Mouse (Mus musculus) stomach, embryonic 14.5 days (tissue): ENCODE data around the gene Zdhhc20. TPM values are rescaled to one million over a fixed set of nuclear protein-coding genes. Genes with fewer than 3 reads are reported as not detected.

Experiments used
- ATAC-seq: fragments of 200-750 bp; cut with Nextera tagmentation; 2 replicates; pipeline ENCODE4 v1.8.0; 2017; ENCODE audit warnings: low read depth, moderate TSS enrichment; ENCODE audit not compliant: insufficient number of reproducible peaks, insufficient read depth, low FRiP score
- H3K27ac ChIP-seq: fragments of 300-500 bp; sonication (generic); 2 replicates; pipeline ENCODE4 v1.5.1; 2014; ENCODE audit warnings: mild to moderate bottlenecking, low read length, moderate library complexity, mixed read lengths
- H3K27me3 ChIP-seq: fragments of 300-500 bp; sonication (generic); 2 replicates; pipeline ENCODE4 v1.6.1; 2014; ENCODE audit warnings: low read length, control low read depth, mixed read lengths; ENCODE audit not compliant: control insufficient read depth, insufficient read depth
- H3K36me3 ChIP-seq: fragments of 300-500 bp; sonication (generic); 2 replicates; pipeline ENCODE4 v1.6.1; 2014; ENCODE audit warnings: mild to moderate bottlenecking, control low read depth, low read length, moderate library complexity, mixed read lengths; ENCODE audit not compliant: control insufficient read depth, insufficient read depth
- H3K4me1 ChIP-seq: fragments of 300-500 bp; sonication (generic); 2 replicates; pipeline ENCODE4 v1.6.1; 2014; ENCODE audit warnings: low read length, control low read depth, mixed read lengths; ENCODE audit not compliant: control insufficient read depth, insufficient read depth
- H3K4me2 ChIP-seq: fragments of 300-500 bp; sonication (generic); replicated peaks from 2 replicates; pipeline ENCODE4 v1.6.1; 2014; ENCODE audit warnings: low read depth, low read length, control low read depth
- H3K4me3 ChIP-seq: fragments of 300-500 bp; sonication (generic); 2 replicates; pipeline ENCODE4 v1.5.1; 2014; ENCODE audit warnings: low read depth, low read length, control low read depth
- H3K9ac ChIP-seq: fragments of 300-500 bp; sonication (generic); replicated peaks from 2 replicates; pipeline ENCODE4 v1.6.1; 2014; ENCODE audit warnings: low read depth, mild to moderate bottlenecking, control low read depth, low read length, moderate library complexity, mixed read lengths
- H3K9me3 ChIP-seq: fragments of 300-500 bp; sonication (generic); 2 replicates; pipeline ENCODE4 v1.6.1; 2016; ENCODE audit warnings: low read depth, low read length, control low read depth; ENCODE audit not compliant: control insufficient read depth
- WGBS: fragments of 180-500 bp; shearing (Covaris S2); extraction: QIAGEN DNeasy Blood & Tissue Kit; methylation state at CpG from one replicate; pipeline ENCODE4 v1.1.7; 2014; 5-methylcytosine and 5-hydroxymethylcytosine counted together
- polyA plus RNA-seq: library from polyadenylated mRNA; unstranded; fragments of >200 nt; fragmentation: Nextera tagmentation; extraction: Ambion mirVana; gene quantifications from 2 replicates; pipeline ENCODE4 v1.2.1, GENCODE M21; 2014

Zdhhc20 gene
- polyA plus RNA-seq, 1 experiment from 2014 or later, result 75.8 TPM

DNA sequence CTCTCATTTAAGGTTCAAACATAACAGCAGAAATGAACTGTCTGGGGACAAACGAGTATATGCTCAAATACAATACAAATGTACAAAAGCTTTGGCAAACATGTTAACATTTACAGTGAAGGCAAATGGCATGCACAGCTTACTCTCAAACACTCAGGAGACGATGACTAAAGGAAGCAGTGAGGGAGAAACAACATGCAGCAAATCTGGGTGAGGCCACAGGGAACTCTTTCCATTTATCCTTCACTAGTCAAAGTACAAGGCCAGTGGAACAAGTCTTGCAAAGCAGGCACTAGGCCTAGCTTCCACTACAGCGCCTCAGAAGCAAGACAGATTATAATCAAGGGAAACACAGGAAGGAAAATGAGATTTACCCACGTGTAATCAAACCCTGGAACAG is 7.4 kb downstream of the Zdhhc20 start:
- Histone ChIP-seq H3K27ac (peak overlapping the region; percentile 8; the same call in 1 of the 2 replicates), H3K9me3 (no peaks in the 10 kb centered on the region), H3K9ac (no peak overlapping the region), H3K4me2 (no peak overlapping the region), H3K27me3 (no peaks in the 10 kb centered on the region), H3K4me3 (no peak overlapping the region), H3K4me1 (peaks cover 11% of the 10 kb centered on the region; the same call in 1 of the 2 replicates), H3K36me3 (no peaks in the 10 kb centered on the region)
- 46% methylated on average over 4 of the region's 4 CpGs for WGBS
- no peak for ATAC-seq

- H3K36me3 ChIP-seq, result no peaks in the 10 kb centered on the region
- H3K4me3 ChIP-seq, result no peak overlapping the region
- ATAC-seq, result no peak
- no peaks in the 10 kb centered on the region for H3K9me3 ChIP-seq
- H3K4me1 ChIP-seq, result peaks cover 9% of the 10 kb centered on the region; the same call in 1 of the 2 replicates
- H3K27me3 ChIP-seq, result no peaks in the 10 kb centered on the region
- H3K9ac ChIP-seq, result no peak overlapping the region
- WGBS, result 61% methylated on average over 4 of the region's 4 CpGs
- H3K27ac ChIP-seq, result no peak overlapping the region
- no peak overlapping the region for H3K4me2 ChIP-seq
Measured at GRCm38 (mm10) chr14:57881793-57882192, 8.3 kb downstream of the Zdhhc20 start.

DNA sequence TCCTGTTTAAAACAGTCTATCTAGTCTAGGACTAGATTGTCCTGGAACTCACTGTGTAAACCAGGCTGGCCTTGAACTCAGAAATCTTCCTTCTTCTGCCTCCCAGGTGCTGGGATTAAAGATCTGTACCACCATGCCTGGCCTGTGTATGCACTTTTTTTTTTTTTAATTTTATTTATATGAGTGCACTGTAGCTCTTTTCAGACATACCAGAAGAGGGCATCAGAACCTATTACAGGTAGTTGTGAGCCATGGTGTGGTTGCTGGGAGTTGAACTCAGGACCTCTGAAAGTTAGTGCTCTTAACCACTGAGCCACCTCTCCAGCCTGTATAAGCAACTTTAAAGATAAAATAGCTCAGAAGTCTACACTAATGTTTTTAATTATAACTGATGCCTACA is 9.0 kb downstream of the Zdhhc20 start:
- no peak for ATAC-seq

GRCm38 (mm10) chr14:57877921-57878320 is 12.2 kb downstream of the Zdhhc20 start:
- H3K9ac ChIP-seq, result no peak overlapping the region
- H3K27ac ChIP-seq, result no peak overlapping the region
- peaks cover 4% of the 10 kb centered on the region; the same call in 1 of the 2 replicates for H3K36me3 ChIP-seq
- no peaks in the 10 kb centered on the region for H3K9me3 ChIP-seq
- no peak overlapping the region for H3K4me2 ChIP-seq
- WGBS, result 90% methylated on average over 9 of the region's 9 CpGs
- ATAC-seq, result no peak
- H3K4me3 ChIP-seq, result no peak overlapping the region
- no peaks in the 10 kb centered on the region for H3K27me3 ChIP-seq
- H3K4me1 ChIP-seq, result peaks cover 8% of the 10 kb centered on the region; the same call in 1 of the 2 replicates

More for the DNA sequence above, 9.0 kb downstream of the Zdhhc20 start:
- Histone ChIP-seq H3K36me3 (no peaks in the 10 kb centered on the region), H3K27me3 (no peaks in the 10 kb centered on the region), H3K9me3 (no peaks in the 10 kb centered on the region), H3K4me2 (no peak overlapping the region), H3K4me1 (peaks cover 9% of the 10 kb centered on the region; the same call in 1 of the 2 replicates), H3K27ac (no peak overlapping the region), H3K4me3 (no peak overlapping the region), H3K9ac (no peak overlapping the region)

DNA sequence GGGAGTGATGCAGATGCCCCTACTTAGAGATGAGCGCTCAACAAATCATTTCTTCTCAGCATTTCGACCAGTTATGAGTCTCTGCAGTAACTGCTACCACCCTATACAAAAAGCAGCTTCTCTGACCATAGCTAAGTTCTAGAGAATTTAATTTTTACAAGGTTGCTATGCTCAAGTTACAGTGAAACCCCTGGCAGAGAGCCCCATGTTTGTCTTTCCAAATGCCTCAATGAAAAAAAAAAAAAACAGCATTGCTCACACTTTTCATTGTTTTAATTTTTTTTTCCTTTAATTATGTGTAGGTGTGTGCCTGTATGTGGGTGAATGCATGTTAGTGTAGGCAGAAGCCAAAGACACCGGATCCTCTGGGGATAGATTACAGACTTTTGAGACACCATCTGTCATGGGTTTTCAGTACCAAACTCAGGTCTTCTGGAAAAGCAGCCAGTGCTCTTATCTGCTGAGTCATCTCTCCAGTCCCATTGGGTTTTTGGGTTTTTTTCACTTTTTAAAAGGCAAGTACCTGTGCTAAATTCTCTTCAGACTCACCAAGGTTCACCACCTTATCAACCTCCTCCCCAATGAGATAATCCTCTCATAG is 23.3 kb downstream of the Zdhhc20 start:
- H3K9ac ChIP-seq, result no peak overlapping the region
- no peak overlapping the region for H3K4me2 ChIP-seq
- no peak for ATAC-seq
- no peaks in the 10 kb centered on the region for H3K4me1 ChIP-seq
- no peaks in the 10 kb centered on the region for H3K9me3 ChIP-seq
- no peak overlapping the region for H3K27ac ChIP-seq
- 93% methylated on average over 3 of the region's 3 CpGs for WGBS
- H3K27me3 ChIP-seq, result no peaks in the 10 kb centered on the region
- H3K36me3 ChIP-seq, result peaks cover 38% of the 10 kb centered on the region
- no peak overlapping the region for H3K4me3 ChIP-seq

- H3K36me3 ChIP-seq, result peaks cover 38% of the 10 kb centered on the region
- H3K9me3 ChIP-seq, result no peaks in the 10 kb centered on the region
- H3K27me3 ChIP-seq, result no peaks in the 10 kb centered on the region
- ATAC-seq, result no peak
- H3K4me1 ChIP-seq, result no peaks in the 10 kb centered on the region
- H3K4me3 ChIP-seq, result no peak overlapping the region
- whole genome bisulfite sequencing, result 84% methylated on average over 3 of the region's 3 CpGs
- no peak overlapping the region for H3K9ac ChIP-seq
- H3K27ac ChIP-seq, result no peak overlapping the region
- no peak overlapping the region for H3K4me2 ChIP-seq
Measured at GRCm38 (mm10) chr14:57865256-57865655, 24.8 kb downstream of the Zdhhc20 start.

DNA sequence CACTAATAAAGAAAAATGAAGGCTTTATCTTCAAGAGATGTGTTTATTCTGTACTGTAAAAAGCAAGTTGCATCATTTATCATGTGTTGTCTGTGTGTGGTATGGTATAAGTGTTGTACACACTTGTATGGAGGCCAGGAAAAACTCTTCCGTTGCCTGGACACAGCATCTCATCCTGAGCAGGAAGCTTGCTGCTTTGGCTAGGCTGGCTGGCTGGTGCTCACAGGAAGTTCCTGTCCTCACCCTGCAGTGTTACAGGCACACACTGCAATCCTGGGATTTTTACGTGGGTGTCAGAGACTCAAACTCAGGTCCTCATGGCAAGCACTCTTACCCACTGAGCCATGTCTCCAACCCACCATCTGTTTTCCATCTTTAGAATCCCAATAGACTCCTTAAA is 26.9 kb downstream of the Zdhhc20 start:
- no peaks in the 10 kb centered on the region for H3K4me1 ChIP-seq
- no peak for ATAC-seq
- H3K9ac ChIP-seq, result no peak overlapping the region
- 70% methylated on average over 2 of the region's 2 CpGs for WGBS
- H3K27ac ChIP-seq, result no peak overlapping the region
- H3K4me2 ChIP-seq, result no peak overlapping the region
- no peaks in the 10 kb centered on the region for H3K27me3 ChIP-seq
- no peak overlapping the region for H3K4me3 ChIP-seq
- H3K9me3 ChIP-seq, result no peaks in the 10 kb centered on the region
- H3K36me3 ChIP-seq, result peaks cover 31% of the 10 kb centered on the region

- no peak overlapping the region for H3K9ac ChIP-seq
- no peak for ATAC-seq
- H3K9me3 ChIP-seq, result no peaks in the 10 kb centered on the region
- WGBS, result 87% methylated on average over 4 of the region's 4 CpGs
- no peak overlapping the region for H3K27ac ChIP-seq
- H3K36me3 ChIP-seq, result peaks cover 31% of the 10 kb centered on the region
- no peaks in the 10 kb centered on the region for H3K4me1 ChIP-seq
- no peak overlapping the region for H3K4me3 ChIP-seq
- H3K27me3 ChIP-seq, result no peaks in the 10 kb centered on the region
- H3K4me2 ChIP-seq, result no peak overlapping the region
Measured at GRCm38 (mm10) chr14:57861987-57862412, 28.1 kb downstream of the Zdhhc20 start.

- Histone ChIP-seq H3K36me3 (peaks cover 15% of the 10 kb centered on the region), H3K27ac (no peak overlapping the region)
- no peak for ATAC-seq
Measured at GRCm38 (mm10) chr14:57859520-57859919, 30.6 kb downstream of the Zdhhc20 start.

More at GRCm38 (mm10) chr14:57859520-57859919, 30.6 kb downstream of the Zdhhc20 start:
- Histone ChIP-seq H3K4me3 (no peak overlapping the region), H3K4me2 (no peak overlapping the region), H3K27me3 (no peaks in the 10 kb centered on the region), H3K4me1 (no peaks in the 10 kb centered on the region), H3K9ac (no peak overlapping the region), H3K9me3 (no peaks in the 10 kb centered on the region)
